Mouse (Mus musculus): ENCODE data around the gene Sash3.
"Not testable (repeated sequence)": the region's sequence is repeated elsewhere in the genome, so short reads cannot be mapped to it uniquely, and the experiment has no call there.

Gene Sash3

DNA sequence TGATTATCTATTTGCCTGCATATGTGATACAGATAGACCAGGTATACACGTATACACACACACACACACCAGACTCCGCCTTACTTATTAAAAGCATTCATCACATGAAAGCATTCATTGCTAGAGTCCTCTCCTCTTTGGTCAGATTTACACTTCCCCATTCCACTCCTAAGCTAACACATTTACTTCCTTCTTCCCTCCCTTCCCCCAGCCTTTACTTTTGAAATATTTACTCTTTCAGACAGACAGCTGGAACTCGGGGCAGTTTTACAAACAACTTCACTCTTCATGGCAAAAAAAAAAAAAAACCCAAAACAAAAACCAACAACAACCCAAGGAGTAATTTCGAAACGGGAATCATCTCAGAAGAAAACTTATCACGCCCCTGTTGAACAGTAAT lies 58.2 kb downstream of the Sash3 start:
- DNase-seq: no peak

DNA sequence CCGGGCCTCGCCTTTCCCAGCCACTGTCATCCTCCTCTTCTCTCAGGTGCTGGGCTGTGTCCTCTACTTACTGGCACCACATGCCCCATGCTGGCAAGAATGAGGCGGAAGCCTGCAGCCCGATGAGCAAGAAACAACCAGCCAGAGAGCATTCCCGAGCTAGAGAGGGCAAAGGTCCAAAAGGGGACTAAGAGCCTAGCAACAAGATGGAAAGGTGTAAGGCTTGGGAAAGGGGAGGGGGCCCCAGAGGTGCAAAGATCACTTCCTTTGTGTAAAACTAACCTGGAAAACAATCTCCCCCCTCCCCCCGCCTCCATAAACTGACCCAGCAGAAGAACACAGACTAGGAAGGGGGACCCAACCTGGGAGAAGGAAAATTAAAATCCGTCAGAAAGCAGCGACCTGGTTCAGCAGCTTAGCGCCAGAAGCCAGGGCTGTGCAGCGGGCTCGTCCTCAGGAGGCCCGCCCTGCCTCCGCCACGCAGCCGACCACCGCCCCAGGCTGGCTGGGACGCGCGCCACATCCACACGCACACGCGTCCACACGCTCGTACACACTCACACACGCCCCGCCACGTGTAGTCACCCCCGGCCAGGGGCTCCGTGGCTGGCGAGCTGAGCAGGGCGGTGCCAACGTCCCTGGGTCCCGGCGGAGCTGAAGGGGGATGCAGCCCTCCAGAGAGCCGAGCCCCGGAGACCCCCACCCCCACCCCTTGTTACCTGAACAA lies 61.7 kb downstream of the Sash3 start:
- peak; percentile 65 to 87 for DNase-seq

DNA sequence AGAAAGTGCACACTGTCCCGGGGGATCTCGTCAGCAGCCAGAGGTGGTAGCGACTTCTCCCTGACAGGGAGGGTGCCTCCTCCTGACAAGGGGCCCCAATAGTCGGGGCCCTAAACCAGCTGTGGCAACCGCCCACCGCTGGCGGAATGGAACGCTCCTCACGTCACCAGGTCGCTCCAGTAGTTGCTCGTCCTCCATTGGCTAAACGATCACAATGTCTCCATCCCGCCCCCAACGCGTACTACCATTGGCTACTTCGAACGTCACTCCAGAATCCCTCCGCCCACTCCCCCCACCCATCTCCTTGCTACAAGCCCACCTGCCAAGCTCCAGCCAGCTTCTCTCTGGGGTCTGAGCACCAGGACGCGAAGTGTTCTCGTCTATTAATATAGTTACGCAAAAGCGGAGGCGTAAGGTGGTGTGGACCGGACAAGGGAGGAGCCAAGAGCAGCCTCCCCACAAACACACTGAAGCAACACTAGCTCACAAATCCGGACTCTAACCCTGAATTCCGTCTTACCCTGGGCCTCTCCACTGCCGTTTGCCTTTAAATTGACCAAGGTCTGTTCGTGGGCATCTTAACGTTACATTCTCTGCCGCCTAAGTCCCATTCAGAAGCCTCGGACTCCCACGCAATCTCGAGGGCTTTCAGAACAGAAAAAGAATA lies 62.4 kb downstream of the Sash3 start, which contains the start of gene Zdhhc9:
TSS of gene Zdhhc9 (minus strand) at position 360 of the 667 bp plus-strand sequence.
- DNase-seq: peak; percentile 90 to 93

DNA sequence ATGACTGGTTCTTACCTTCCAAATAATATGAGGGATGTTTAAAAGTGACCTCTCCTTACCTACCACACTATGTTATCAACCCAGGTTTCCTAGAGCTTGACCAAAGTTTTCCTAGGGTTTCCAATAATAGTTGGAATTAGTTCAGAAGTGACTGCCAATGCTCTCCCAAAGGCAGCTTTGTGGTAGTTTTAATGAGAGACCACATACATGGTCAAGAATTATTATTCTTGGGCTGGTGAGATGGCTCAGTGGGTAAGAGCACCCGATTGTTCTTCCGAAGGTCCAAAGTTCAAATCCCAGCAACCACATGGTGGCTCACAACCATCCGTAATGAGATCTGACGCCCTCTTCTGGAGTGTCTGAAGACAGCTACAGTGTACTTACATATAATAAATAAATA lies 63.5 kb downstream of the Sash3 start:
- not testable (repeated sequence) for DNase-seq
